Mouse (Mus musculus): ENCODE measurements at regions not wholly inside any gene's neighbourhood (a gene's known extent, or its start where the extent isn't known, plus 50 kb on each side); places are given as distances from the start of the nearest gene placed in this dataset.

DNA sequence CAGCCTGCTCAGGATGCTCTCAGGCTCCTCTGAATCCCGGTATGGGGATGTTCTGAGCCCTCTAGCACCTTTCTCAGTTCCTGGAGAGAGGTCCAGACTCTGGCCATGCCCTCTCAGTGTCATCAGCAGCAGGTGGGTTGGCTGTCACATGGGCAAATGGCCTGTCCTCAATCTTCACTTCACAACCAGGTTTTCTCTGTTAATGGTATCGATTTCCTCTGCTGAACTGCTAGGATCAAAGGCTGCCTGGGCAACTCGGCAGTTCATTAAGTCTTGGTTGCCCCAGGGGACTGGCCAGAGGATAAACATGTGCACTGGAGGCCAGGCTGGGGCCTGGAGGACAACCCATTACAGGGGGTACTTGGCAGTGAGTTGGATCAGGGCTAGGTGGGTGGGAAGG, 156.2 kb downstream of the Trim29 start:
- no peak for DNase-seq (ENCODE audit: low read depth)

DNA sequence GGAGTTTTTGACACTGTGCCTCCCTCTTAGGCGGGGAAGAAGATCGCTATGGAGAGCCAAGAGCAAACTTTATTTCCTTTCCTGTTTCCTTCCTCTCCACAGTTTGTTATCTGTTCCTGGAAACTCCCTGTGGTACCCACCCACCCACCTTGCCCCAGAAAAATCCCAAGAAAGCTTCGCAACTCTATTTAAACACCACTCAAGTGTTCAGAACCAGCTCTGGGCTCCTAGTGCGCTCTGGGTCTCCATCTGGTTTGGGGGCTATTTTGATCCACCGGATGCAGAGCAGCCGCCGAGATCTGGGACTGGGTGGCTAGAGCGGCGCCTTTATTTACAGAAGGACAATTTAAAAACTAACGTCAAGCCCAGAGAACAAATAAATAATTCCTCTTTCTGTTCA, 158.6 kb downstream of the Trim29 start:
- DNase-seq (ENCODE audit: low read depth), result no peak

DNA sequence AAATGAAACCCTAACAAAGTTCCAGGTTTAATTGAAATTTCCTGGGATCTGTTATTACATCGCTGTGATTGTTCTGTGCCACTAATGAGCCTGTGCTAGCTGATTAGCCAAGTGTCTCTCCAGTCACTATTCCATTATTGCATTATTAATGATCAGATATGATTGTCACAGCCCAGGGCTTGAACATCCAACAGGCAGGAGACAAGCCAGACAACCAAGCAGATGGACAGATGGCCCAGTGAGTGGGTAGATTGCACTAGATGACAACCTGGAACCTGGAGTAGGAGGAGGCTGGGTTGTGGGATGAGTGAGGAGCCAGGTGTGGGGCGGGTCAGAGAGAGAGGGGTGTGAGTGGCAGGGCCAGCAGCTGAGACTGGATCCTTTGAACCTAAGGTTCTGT, 161.6 kb downstream of the Trim29 start:
- DNase-seq (ENCODE audit: low read depth), result no peak

DNA sequence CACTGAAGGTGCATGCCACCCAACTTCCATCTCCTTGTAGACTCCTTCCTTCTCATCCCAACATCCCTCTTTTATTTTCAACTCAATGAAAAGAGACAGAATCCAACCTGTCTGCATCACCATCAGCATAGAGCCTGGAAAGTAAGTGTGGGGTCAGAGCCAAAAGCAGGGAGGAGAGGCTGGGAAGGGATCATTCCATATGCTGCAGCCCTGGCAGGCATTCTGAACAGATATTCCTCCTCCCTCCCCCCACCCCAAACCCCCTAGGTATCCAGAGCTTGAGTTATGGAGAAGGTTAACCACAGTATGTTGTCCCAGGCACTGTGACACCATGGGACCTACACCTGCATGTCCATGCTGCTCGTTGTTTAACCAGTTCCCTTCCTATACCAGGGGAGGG, 162.5 kb downstream of the Trim29 start:
- no peak for DNase-seq (ENCODE audit: low read depth)

GRCm38 (mm10) chr9:43473601-43474302, 163.1 kb downstream of the Trim29 start:
- no peak for DNase-seq (ENCODE audit: low read depth)

GRCm38 (mm10) chr9:43474303-43474643, 163.6 kb downstream of the Trim29 start:
- DNase-seq (ENCODE audit: low read depth), result no peak

- no peak for DNase-seq (ENCODE audit: low read depth)
These were observed 170.4 kb downstream of the Trim29 start for GRCm38 (mm10) chr9:43480826-43481591.

- DNase-seq (ENCODE audit: low read depth), result no peak
These were observed 171.7 kb downstream of the Trim29 start for GRCm38 (mm10) chr9:43482101-43483090.

- DNase-seq (ENCODE audit: low read depth), result no peak
These were observed 172.5 kb downstream of the Trim29 start for GRCm38 (mm10) chr9:43483195-43483594.

DNA sequence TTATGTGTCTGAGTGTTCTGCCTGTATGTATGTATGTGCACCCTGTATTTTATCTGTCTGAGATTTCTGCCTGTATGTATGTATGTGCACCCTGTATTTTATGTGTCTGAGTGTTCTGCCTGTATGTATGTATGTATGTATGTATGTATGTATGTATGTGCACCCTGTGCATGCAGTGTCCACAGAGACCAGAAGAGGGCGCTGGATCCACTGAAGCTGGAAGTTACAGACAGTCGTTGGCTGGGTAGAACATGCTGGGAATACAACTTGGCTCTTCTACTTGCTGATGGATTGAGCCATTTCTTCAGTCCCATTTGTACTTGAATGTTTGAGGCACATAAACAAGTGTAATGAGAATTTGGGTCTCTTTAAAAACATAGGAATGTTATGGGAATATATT, 173.3 kb downstream of the Trim29 start:
- no peak for DNase-seq (ENCODE audit: low read depth)

GRCm38 (mm10) chr9:43486704-43487103, 176.1 kb downstream of the Trim29 start:
- no peak for DNase-seq (ENCODE audit: low read depth)

DNA sequence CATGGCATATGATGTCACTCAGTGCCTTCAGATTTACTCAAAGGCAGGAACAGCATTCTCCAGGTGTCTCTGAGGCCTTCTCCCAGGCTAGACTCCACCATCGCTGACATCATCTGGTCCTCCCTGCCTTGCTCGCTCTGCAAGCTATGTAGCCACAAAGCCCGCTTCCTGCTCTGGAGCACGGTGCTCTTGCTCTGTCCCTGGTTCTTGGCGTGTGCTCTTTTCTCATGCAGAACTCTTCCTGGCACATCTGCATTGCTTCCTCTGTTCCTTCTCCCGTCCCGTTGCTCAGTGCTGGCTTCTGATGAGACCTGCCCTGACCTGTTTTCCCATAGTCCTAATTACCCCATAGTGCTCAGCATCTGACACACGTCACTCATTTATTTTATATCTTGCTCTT, 178.6 kb downstream of the Trim29 start:
- DNase-seq (ENCODE audit: low read depth), result no peak

DNA sequence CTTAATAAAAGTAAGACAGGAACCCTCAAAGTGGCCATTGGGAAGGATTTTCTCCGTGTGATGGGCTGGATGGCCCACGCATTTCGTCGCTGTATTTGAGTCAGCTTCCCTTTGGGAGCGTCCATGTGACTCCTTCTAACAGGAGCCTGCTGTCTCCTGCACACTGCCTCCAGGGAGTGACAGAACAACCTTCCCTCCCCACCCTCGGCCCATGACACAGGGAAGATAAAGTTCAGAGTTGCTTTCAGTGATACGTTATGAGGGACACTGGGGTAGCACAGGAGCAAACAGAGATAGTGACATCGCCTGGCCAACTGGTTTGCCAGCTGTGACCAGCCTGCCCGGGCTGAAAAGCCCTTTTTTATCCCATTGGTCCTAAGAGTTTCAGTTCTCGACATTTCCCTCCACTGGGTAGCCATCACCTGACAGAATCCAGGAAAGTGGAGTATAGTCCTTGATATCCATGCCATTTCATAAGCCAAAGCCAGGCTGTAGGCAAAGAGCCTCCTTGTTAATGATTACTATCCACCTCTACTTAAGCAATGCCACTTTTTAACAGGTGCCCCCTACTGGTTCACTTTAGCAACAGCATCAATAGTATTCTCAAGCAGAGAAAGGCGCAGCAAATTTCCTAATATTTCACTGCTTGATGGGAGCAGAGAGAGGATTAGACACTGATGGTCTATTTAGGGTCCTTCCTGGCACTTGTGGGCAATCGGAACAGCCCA, 180.5 kb downstream of the Trim29 start:
- peak; percentile 7 for DNase-seq (ENCODE audit: low read depth)

- DNase-seq (ENCODE audit: low read depth), result no peak
These were observed 181.8 kb downstream of the Trim29 start for GRCm38 (mm10) chr9:43492236-43493000.

DNA sequence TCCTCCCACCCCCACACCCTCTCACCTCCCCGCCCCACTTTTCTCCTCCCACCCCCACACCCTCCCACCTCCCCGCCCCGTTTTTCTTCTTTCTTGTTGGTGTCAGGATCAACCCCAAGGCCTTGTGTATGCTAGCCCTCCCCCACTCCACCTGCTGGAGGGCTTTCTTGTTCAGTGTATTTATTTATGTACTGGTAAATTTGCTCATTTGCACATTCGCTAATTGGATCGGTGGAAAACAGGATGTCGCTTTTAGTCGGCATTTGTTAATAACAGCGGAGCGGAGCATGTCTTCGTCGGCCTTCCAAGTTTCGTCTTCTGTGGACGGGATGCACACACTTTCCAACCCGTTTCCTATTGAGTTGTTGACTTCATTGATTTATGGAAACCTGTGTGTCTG, 187.9 kb downstream of the Trim29 start:
- no peak for DNase-seq (ENCODE audit: low read depth)

DNA sequence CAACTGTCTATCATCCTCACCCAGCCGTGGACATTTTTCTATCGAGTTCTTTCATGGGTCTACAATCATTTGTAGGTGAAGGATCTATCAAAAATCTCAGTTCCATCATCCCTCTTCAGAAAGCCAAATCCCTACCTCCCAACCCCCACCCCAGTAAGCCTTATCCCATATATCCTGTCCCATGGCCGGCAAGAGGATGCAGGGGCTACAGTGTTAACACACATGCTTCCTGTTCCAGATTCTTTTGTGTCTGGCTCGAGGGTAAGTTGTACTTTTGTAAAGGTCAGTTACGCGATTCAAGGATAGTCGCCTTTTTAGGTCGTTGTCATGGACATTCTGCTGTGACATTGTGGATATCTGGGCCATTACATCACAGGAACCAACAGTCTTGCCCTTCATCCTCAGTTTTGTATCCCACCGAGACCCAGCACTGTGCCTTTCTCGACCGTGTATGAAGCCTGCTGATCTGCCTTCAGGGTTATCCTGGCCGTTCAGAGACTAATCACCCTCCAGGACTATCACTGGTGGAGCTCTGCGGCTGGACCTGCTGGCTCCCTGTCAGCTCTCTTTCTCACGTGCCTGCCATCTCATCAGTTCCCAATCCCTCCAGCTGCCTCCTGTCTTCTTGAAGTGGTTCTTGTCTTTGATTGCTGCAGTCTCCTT, 193.8 kb downstream of the Trim29 start:
- no peak for DNase-seq (ENCODE audit: low read depth)

GRCm38 (mm10) chr9:43505856-43506255, 195.2 kb downstream of the Trim29 start:
- DNase-seq (ENCODE audit: low read depth), result no peak

DNA sequence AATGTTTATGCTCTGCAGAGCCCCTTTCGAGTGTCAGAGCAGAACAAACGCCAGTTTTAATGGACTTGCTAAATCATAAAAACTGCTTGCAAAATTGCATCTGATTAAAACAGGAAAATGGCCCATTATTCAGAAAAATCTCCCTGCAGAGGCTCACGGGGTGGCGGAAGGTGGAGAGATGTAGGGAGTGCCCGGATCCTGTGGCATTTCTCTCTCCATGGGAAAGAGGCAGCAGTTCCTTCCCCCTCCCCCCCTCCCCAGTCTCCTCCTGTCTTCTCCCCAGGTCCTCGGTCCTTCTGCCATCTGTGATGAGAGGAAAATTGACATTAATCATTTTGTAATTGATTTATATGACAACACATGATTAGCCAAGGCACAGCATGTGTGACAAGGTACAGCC, 195.6 kb downstream of the Trim29 start:
- DNase-seq (ENCODE audit: low read depth), result no peak

DNA sequence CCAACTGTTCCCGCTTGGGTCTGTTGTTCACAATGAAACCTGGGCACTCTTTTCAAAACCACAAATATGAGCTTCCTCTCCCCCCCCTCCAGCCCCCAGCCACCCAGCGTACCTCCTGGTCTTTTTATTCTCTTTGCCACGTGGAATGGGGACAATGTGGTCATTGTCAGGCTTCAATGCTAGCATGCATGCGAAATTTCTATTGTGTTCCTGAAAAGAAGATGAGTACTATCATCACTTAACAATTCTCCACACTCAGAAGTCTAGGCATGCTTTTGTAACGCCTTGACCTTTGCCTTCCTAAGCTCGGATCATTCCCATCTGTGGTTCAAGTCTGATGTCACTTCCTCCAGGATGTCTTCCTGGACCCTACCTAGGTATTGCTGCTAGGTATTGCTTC, 202.2 kb downstream of the Trim29 start:
- no peak for DNase-seq (ENCODE audit: low read depth)

GRCm38 (mm10) chr9:43514731-43515458, 204.2 kb downstream of the Trim29 start:
- no peak for DNase-seq (ENCODE audit: low read depth)
